Mouse (Mus musculus): ENCODE measurements around the gene Man1c1. TPM values are rescaled to one million over a fixed set of nuclear protein-coding genes. Genes with fewer than 3 reads are reported as not detected.

Man1c1 gene
- polyA plus RNA-seq, 1 experiment from 2014 or later: 1.5 TPM

DNA sequence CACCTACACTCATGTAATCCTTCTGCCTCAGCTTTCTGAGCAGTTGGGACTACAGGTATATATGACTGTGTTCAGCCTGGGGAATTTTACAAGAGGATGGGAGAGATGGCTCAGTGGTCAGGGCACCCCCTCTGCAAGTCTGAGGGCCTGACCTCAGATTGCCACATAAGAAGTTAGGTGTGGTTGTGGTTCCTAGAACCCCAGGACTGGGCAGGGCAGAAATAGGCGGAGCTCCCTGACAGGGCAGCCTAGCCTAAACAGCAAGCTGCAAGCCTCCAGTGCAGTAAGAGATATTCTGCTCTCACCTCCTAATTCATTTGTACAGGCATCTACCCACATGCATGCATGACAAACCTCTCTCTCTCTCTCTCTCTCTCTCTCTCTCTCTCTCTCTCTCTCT is 117.5 kb downstream of the Man1c1 start:
- no peaks in the 10 kb centered on the region for H3K4me1 ChIP-seq (replicated peaks; ENCODE audit: control insufficient read depth, insufficient read depth)
- H3K9me3 ChIP-seq (ENCODE audit: control insufficient read depth, low read length): no peaks in the 10 kb centered on the region
- no peak for TF ChIP-seq EP300 (optimal IDR thresholded peaks at IDR 0.05)
- no peak for TF ChIP-seq CTCF (IDR thresholded peaks at IDR 0.05; ENCODE audit: low read depth)
- no peak overlapping the region for H3K4me2 ChIP-seq (replicated peaks; ENCODE audit: low read depth)
- 85% methylated on average over 1 of the region's 1 CpGs for WGBS
- no peaks in the 10 kb centered on the region for H3K36me3 ChIP-seq (ENCODE audit: control insufficient read depth, insufficient read depth, low read length)
- no peak overlapping the region for H3K9ac ChIP-seq (ENCODE audit: low read length)
- H3K27me3 ChIP-seq (ENCODE audit: control insufficient read depth, insufficient read depth, low read length): no peaks in the 10 kb centered on the region
- no peak overlapping the region for H3K4me3 ChIP-seq (ENCODE audit: low read depth, low read length)
- H3K27ac ChIP-seq (replicated peaks): no peak overlapping the region
- ATAC-seq (ENCODE audit: low FRiP score, low TSS enrichment) (no peak), DNase-seq (ENCODE audit: low spot score) (no peak)

DNA sequence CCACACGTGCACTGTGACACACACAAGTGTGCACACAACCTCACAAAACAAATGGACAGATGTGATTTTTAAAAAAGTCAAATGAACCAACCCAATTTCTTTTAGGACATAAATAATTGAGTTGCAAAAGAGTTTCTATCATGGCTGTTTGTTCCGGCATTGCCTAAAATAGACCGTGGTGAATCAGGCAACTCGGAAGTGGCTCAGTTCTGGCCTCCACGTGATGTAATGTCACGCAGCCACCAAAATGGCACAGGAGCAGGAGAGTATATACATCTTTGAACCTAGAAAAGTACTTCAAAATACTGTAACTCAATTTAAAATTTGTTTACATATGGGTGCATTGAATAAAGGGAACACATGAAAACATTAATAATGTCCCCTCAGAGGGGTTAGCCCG is 118.0 kb downstream of the Man1c1 start:
- TF ChIP-seq EP300 (optimal IDR thresholded peaks at IDR 0.05) (no peak), CTCF (IDR thresholded peaks at IDR 0.05; ENCODE audit: low read depth) (no peak)
- 82% methylated on average over 7 of the region's 7 CpGs for WGBS
- Histone ChIP-seq H3K9ac (ENCODE audit: low read length) (no peak overlapping the region), H3K9me3 (ENCODE audit: control insufficient read depth, low read length) (no peaks in the 10 kb centered on the region), H3K36me3 (ENCODE audit: control insufficient read depth, insufficient read depth, low read length) (no peaks in the 10 kb centered on the region), H3K4me3 (ENCODE audit: low read depth, low read length) (no peak overlapping the region), H3K4me1 (replicated peaks; ENCODE audit: control insufficient read depth, insufficient read depth) (no peaks in the 10 kb centered on the region), H3K4me2 (replicated peaks; ENCODE audit: low read depth) (no peak overlapping the region), H3K27me3 (ENCODE audit: control insufficient read depth, insufficient read depth, low read length) (no peaks in the 10 kb centered on the region), H3K27ac (replicated peaks) (no peak overlapping the region)
- no peak for ATAC-seq (ENCODE audit: low FRiP score, low TSS enrichment)
- DNase-seq (ENCODE audit: low spot score): no peak

DNA sequence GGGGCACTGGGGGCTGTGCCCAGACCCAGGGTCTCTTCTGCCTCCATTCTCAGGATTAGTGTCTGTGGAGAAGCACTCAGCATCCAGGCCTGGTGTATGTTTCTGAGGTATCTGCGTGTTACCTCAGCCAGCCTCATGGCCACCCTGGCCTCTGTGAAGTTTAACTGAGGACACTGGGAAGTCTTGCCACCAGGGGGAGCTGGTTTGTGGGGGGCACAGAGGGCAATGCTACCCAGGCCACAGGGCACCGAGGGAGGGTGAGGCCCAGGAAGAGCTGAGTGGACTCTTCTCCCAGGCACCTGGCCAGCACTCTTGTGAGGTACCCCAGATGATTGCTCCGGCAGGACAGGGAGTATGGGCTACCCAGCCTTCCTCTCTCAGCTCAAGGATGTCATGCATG is 120.6 kb downstream of the Man1c1 start:
- peak; percentile 76 for TF ChIP-seq CTCF (IDR thresholded peaks at IDR 0.05; ENCODE audit: low read depth)
- no peak for TF ChIP-seq EP300 (optimal IDR thresholded peaks at IDR 0.05)
- ATAC-seq (ENCODE audit: low FRiP score, low TSS enrichment): peak; percentile 38; the same call in 1 of the 2 replicates
- no peaks in the 10 kb centered on the region for H3K9me3 ChIP-seq (ENCODE audit: control insufficient read depth, low read length)
- H3K36me3 ChIP-seq (ENCODE audit: control insufficient read depth, insufficient read depth, low read length): no peaks in the 10 kb centered on the region
- WGBS: 52% methylated on average over 3 of the region's 3 CpGs
- 0 out of 2 replicates have a peak, but pooled peaks cover 2% of the 10 kb centered on the region for H3K4me1 ChIP-seq (replicated peaks; ENCODE audit: control insufficient read depth, insufficient read depth)
- H3K4me2 ChIP-seq (replicated peaks; ENCODE audit: low read depth): no peak overlapping the region
- no peaks in the 10 kb centered on the region for H3K27me3 ChIP-seq (ENCODE audit: control insufficient read depth, insufficient read depth, low read length)
- no peak overlapping the region for H3K27ac ChIP-seq (replicated peaks)
- DNase-seq (ENCODE audit: low spot score): peak; percentile 59
- no peak overlapping the region for H3K9ac ChIP-seq (ENCODE audit: low read length)
- no peak overlapping the region for H3K4me3 ChIP-seq (ENCODE audit: low read depth, low read length)

DNA sequence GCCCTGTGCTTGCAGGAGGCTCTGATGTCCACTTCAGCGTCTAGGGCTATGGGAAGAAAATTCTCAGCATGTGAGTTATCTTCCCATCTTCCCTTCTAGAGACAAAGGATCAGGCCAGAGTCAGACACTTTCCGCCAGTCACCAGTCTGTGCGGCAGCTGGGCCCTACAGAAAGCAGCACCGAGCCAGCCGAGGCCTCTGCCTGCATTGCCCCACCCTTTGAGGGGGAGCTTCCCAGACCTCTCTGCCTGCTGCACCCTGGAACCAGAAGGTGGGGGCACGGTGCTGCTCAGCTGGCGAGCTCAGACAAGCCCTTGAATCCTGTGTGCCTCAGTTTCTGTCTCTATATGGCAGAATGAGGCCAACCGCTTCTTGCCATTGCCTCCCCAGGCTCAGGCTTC is 122.7 kb downstream of the Man1c1 start:
- no peak overlapping the region for H3K4me3 ChIP-seq (ENCODE audit: low read depth, low read length)
- ATAC-seq (ENCODE audit: low FRiP score, low TSS enrichment) (no peak), DNase-seq (ENCODE audit: low spot score) (no peak)
- no peak for TF ChIP-seq CTCF (IDR thresholded peaks at IDR 0.05; ENCODE audit: low read depth)
- no peak for TF ChIP-seq EP300 (optimal IDR thresholded peaks at IDR 0.05)
- no peak overlapping the region for H3K27ac ChIP-seq (replicated peaks)
- 53% methylated on average over 8 of the region's 8 CpGs for WGBS
- H3K9ac ChIP-seq (ENCODE audit: low read length): no peak overlapping the region
- no peaks in the 10 kb centered on the region for H3K36me3 ChIP-seq (ENCODE audit: control insufficient read depth, insufficient read depth, low read length)
- H3K9me3 ChIP-seq (ENCODE audit: control insufficient read depth, low read length): no peaks in the 10 kb centered on the region
- H3K27me3 ChIP-seq (ENCODE audit: control insufficient read depth, insufficient read depth, low read length): no peaks in the 10 kb centered on the region
- no peak overlapping the region for H3K4me2 ChIP-seq (replicated peaks; ENCODE audit: low read depth)
- 0 out of 2 replicates have a peak, but pooled peaks cover 2% of the 10 kb centered on the region for H3K4me1 ChIP-seq (replicated peaks; ENCODE audit: control insufficient read depth, insufficient read depth)

DNA sequence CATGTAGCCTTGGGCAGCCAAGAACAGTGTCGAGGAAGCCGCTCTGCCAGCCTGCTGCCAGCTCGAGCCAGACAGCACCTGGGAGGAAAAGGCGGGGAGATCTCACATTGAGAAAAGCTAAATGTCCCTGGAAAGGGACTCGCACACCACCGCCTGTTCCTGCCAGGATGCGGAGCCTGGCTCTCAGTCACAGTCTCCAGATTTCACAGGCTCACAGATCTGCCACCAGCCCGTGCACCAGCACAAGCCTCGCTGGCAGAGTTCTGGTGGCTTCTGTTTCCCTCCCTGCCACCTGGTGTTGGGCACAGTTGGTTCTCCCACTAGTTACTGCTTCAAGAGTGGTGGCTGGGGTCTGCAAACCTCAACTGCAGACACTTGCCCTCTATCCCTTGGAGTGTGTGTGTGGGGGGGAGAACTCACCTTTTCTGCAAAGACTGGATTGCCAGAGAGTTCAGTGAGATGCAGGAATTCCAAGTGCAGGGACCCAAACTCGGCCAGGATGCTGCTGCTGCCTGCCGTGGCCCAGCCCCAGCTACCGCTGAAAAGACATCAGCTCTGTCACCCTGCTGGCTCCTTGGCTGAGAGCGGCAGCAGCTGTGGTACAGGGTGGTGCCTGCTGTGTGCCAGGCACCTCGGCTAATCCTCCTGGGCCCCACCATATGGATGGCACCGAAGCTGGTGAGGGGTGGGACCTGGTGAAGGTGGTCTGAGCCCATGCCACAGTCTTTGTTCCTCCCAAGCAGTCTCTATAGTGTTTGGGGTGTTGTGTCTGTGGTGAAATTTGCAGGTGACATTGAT is 123.5 kb downstream of the Man1c1 start:
- H3K9me3 ChIP-seq (ENCODE audit: control insufficient read depth, low read length): no peaks in the 10 kb centered on the region
- no peak for DNase-seq (ENCODE audit: low spot score)
- ATAC-seq (ENCODE audit: low FRiP score, low TSS enrichment): no peak
- 0 out of 2 replicates have a peak, but pooled peaks cover 2% of the 10 kb centered on the region for H3K4me1 ChIP-seq (replicated peaks; ENCODE audit: control insufficient read depth, insufficient read depth)
- no peak overlapping the region for H3K9ac ChIP-seq (ENCODE audit: low read length)
- 81% methylated on average over 15 of the region's 15 CpGs for WGBS
- no peak for TF ChIP-seq EP300 (optimal IDR thresholded peaks at IDR 0.05)
- TF ChIP-seq CTCF (IDR thresholded peaks at IDR 0.05; ENCODE audit: low read depth): no peak
- H3K4me2 ChIP-seq (replicated peaks; ENCODE audit: low read depth): no peak overlapping the region
- no peaks in the 10 kb centered on the region for H3K36me3 ChIP-seq (ENCODE audit: control insufficient read depth, insufficient read depth, low read length)
- no peak overlapping the region for H3K4me3 ChIP-seq (ENCODE audit: low read depth, low read length)
- no peak overlapping the region for H3K27ac ChIP-seq (replicated peaks)
- H3K27me3 ChIP-seq (ENCODE audit: control insufficient read depth, insufficient read depth, low read length): no peaks in the 10 kb centered on the region

DNA sequence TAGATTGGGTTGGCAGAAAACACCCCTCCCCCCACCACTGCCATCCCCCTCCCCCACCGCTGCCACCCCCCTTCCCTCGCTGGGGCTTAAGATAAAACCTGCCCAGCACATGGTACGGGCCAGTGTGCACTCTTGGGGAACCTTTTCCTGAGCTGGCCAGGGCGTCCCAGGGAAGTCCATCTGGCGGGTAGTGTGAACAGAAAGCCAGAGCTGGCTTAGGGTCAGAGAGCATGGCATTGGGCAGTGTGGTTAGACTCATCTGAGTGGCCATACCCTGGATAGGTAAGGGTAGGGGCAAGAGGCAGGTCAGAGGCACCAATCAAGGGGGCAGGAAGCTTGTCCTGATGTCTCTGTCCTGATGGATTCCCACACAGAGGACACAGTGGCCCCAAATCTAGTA is 124.5 kb downstream of the Man1c1 start:
- Histone ChIP-seq H3K4me1 (replicated peaks; ENCODE audit: control insufficient read depth, insufficient read depth) (0 out of 2 replicates have a peak, but pooled peaks cover 2% of the 10 kb centered on the region), H3K4me2 (replicated peaks; ENCODE audit: low read depth) (no peak overlapping the region), H3K27me3 (ENCODE audit: control insufficient read depth, insufficient read depth, low read length) (no peaks in the 10 kb centered on the region), H3K9ac (ENCODE audit: low read length) (peak overlapping the region; percentile 27; the same call in 1 of the 2 replicates), H3K27ac (replicated peaks) (no peak overlapping the region), H3K9me3 (ENCODE audit: control insufficient read depth, low read length) (no peaks in the 10 kb centered on the region), H3K36me3 (ENCODE audit: control insufficient read depth, insufficient read depth, low read length) (no peaks in the 10 kb centered on the region), H3K4me3 (ENCODE audit: low read depth, low read length) (no peak overlapping the region)
- 42% methylated on average over 5 of the region's 5 CpGs for WGBS
- DNase-seq (ENCODE audit: low spot score) (no peak), ATAC-seq (ENCODE audit: low FRiP score, low TSS enrichment) (no peak)
- TF ChIP-seq EP300 (optimal IDR thresholded peaks at IDR 0.05) (no peak), CTCF (IDR thresholded peaks at IDR 0.05; ENCODE audit: low read depth) (no peak)
